Mouse (Mus musculus) hindbrain, embryonic 15.5 days (tissue): ENCODE results near the gene Plxnb2. TPM values are rescaled to one million over a fixed set of nuclear protein-coding genes. Genes with fewer than 3 reads are reported as not detected.

Experiments used
- ATAC-seq: fragments of 200-750 bp; cut with Nextera tagmentation; 2 replicates; pipeline ENCODE4 v1.8.0; 2017; ENCODE audit warnings: low read depth, moderate number of reproducible peaks, moderate TSS enrichment; ENCODE audit not compliant: low FRiP score
- H3K27ac ChIP-seq: fragments of 300-500 bp; sonication (generic); replicated peaks from 2 replicates; pipeline ENCODE4 v1.5.1; 2015; ENCODE audit warnings: mild to moderate bottlenecking, inconsistent platforms
- H3K27me3 ChIP-seq: fragments of 300-500 bp; sonication (generic); 2 replicates; pipeline ENCODE4 v1.6.1; 2015; ENCODE audit warnings: control low read depth, inconsistent platforms
- H3K36me3 ChIP-seq: fragments of 300-500 bp; sonication (generic); 2 replicates; pipeline ENCODE4 v1.6.1; 2015; ENCODE audit warnings: control low read depth, inconsistent platforms
- H3K4me1 ChIP-seq: fragments of 300-500 bp; sonication (generic); replicated peaks from 2 replicates; pipeline ENCODE4 v1.6.1; 2015; ENCODE audit warnings: control low read depth, inconsistent platforms
- H3K4me2 ChIP-seq: fragments of 300-500 bp; sonication (generic); 2 replicates; pipeline ENCODE4 v1.6.1; 2015; ENCODE audit warnings: moderate library complexity, mild to moderate bottlenecking, inconsistent platforms
- H3K4me3 ChIP-seq: fragments of 300-500 bp; sonication (generic); 2 replicates; pipeline ENCODE4 v1.5.1; 2015; ENCODE audit warnings: mild to moderate bottlenecking, inconsistent platforms
- H3K9ac ChIP-seq: fragments of 300-500 bp; sonication (generic); 2 replicates; pipeline ENCODE4 v1.6.1; 2015; ENCODE audit warnings: inconsistent platforms
- H3K9me3 ChIP-seq: fragments of 300-500 bp; sonication (generic); 2 replicates; pipeline ENCODE4 v1.6.1; 2016; ENCODE audit warnings: control low read depth, inconsistent platforms
- WGBS: fragments of 180-500 bp; shearing (Covaris S2); methylation state at CpG from one replicate; pipeline ENCODE4 v1.1.7; 2015; 5-methylcytosine and 5-hydroxymethylcytosine counted together
- polyA plus RNA-seq: library from polyadenylated mRNA; unstranded; fragments of >200 nt; fragmentation: Nextera tagmentation; extraction: Ambion mirVana; gene quantifications from 2 replicates; pipeline ENCODE4 v1.2.1, GENCODE M21; 2015

The Plxnb2 gene
- polyA plus RNA-seq, 1 experiment from 2014 or later = 105 TPM

DNA sequence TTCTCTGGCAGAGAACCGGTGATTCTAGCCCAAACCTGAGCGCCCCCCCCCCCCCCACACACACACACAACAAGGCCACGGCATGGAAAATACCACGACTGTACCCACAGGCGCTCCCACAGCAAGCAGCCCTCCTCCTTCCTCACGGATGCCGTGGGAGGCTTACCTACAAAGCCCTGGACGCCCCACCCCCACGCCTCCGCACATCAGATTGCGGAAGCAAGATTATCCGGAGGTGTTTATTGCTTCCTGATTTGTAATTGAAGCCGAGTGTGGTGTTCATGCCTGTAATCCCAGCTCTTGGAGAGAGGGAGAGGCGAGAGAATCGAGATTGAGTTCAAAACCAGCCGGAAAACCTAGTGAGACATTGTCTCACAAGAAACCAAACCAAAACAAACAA lies 33.6 kb downstream of the Plxnb2 start:
- H3K4me1 ChIP-seq = peaks cover 45% of the 10 kb centered on the region
- no peaks in the 10 kb centered on the region for H3K36me3 ChIP-seq
- ATAC-seq = no peak
- peak overlapping the region; percentile 85 for H3K4me2 ChIP-seq
- WGBS = 10% methylated on average over 14 of the region's 16 CpGs
- no peaks in the 10 kb centered on the region for H3K9me3 ChIP-seq
- peak overlapping the region; percentile 82 for H3K4me3 ChIP-seq
- H3K9ac ChIP-seq = peak overlapping the region; percentile 61
- no peaks in the 10 kb centered on the region for H3K27me3 ChIP-seq
- peak overlapping the region; percentile 82 for H3K27ac ChIP-seq

DNA sequence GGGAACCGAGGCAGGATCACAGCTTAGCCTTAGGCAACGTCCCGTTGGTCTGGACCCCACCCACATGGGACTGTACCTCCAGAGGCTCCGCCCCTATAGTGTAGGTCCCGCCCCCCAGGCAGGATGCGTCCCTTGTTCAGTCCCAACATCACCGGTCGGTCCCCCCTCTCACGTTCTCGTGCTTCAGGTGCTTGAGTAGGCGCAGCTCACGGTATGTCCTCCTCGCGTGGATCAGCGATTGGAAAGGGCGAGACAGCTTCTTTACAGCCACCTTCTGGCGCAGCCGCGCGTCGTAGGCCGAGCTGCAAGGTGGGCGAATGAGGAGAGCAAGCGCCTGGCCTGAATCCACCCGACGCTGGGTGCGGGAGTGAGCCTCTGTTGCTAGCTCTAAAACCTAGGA lies 34.1 kb downstream of the Plxnb2 start:
- peak overlapping the region; percentile 82 for H3K4me3 ChIP-seq
- peaks cover 44% of the 10 kb centered on the region for H3K4me1 ChIP-seq
- H3K27me3 ChIP-seq = no peaks in the 10 kb centered on the region
- 2% methylated on average over 27 of the region's 27 CpGs for WGBS
- no peaks in the 10 kb centered on the region for H3K9me3 ChIP-seq
- H3K27ac ChIP-seq = peak overlapping the region; percentile 82
- ATAC-seq = peak; percentile 59
- peak overlapping the region; percentile 85 for H3K4me2 ChIP-seq
- H3K9ac ChIP-seq = peak overlapping the region; percentile 61
- H3K36me3 ChIP-seq = no peaks in the 10 kb centered on the region

DNA sequence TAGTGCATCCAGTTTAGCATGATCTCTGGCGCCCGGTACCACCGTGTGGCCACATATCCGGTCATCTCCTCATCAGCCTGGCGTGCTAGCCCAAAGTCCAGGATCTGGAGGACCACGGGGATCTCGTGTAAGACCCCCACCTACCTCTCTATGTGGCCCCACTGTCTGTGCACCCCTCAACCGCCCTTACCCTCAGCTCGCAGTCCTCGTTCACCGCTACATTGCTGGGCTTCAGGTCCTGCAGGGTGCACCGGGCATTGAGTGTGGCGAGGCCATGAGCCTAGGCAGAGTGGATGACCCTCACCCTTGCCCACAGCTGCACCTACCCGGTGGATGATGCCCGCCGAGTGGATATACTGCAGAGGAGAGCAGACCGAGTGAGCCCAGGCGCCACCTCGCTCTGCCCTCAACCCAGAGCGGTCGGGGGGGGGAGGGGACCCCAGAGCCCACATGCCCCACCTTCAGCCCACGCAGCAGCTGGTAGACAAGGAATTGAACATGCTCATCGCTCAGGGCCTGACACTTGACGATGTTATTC lies 34.7 kb downstream of the Plxnb2 start:
- no peaks in the 10 kb centered on the region for H3K9me3 ChIP-seq
- peak overlapping the region; percentile 82 for H3K4me3 ChIP-seq
- WGBS = 75% methylated on average over 24 of the region's 24 CpGs
- H3K9ac ChIP-seq = peak overlapping the region; percentile 61; the same call in 1 of the 2 replicates
- peak overlapping the region; percentile 85 for H3K4me2 ChIP-seq
- no peaks in the 10 kb centered on the region for H3K27me3 ChIP-seq
- peaks cover 46% of the 10 kb centered on the region for H3K4me1 ChIP-seq
- no peaks in the 10 kb centered on the region for H3K36me3 ChIP-seq
- 0 out of 2 replicates have a peak overlapping the region, but pooled peaks have one; percentile 82 for H3K27ac ChIP-seq
- no peak for ATAC-seq

DNA sequence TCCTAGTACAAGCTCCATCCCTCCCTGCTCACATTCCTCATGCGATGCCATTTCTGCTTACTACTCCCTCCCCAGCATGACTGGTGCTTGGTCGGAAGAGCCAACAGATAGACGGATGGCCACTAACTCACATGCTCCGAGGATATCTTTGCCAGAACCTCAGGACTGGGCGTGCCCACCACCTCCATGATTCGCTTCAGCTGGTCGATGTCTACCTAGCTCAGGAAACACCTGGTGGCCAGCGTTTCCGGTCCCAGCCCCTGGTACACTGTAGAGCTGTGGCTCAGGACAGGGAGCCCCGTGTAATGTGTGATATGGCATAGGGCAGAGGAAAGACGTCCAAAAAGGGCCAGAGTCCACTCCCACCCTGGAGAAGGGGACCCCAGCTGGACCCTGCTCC lies 35.6 kb downstream of the Plxnb2 start:
- no peak for ATAC-seq
- Histone ChIP-seq H3K27me3 (no peaks in the 10 kb centered on the region), H3K4me3 (no peak overlapping the region), H3K4me1 (peaks cover 50% of the 10 kb centered on the region), H3K4me2 (no peak overlapping the region), H3K27ac (no peak overlapping the region), H3K9me3 (no peaks in the 10 kb centered on the region), H3K36me3 (no peaks in the 10 kb centered on the region), H3K9ac (no peak overlapping the region)
- 91% methylated on average over 11 of the region's 11 CpGs for whole genome bisulfite sequencing

DNA sequence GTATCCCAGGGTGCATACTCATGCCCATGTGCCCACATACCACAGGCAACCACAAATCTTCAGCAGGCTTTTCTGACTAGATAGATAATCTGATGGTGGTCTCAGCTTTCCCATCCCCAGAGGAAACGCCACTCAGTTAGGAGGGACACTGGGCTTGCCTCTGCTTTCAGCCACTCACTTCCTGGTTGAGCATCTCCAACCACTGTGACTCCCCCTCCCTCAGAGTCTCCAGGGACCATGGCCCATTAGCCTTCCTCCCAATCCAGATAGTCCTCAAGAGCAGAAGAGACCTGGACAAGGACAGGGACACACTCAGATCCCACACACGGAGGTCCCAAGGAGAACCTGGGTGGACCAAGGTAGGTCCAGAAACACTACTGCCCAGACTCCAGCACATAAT lies 37.5 kb downstream of the Plxnb2 start:
- no peaks in the 10 kb centered on the region for H3K9me3 ChIP-seq
- H3K27me3 ChIP-seq = peaks cover 4% of the 10 kb centered on the region; the same call in 1 of the 2 replicates
- H3K4me1 ChIP-seq = peaks cover 42% of the 10 kb centered on the region
- no peaks in the 10 kb centered on the region for H3K36me3 ChIP-seq
- no peak overlapping the region for H3K4me3 ChIP-seq
- no peak for ATAC-seq
- H3K9ac ChIP-seq = no peak overlapping the region
- H3K27ac ChIP-seq = no peak overlapping the region
- WGBS = 90% methylated on average over 2 of the region's 2 CpGs
- H3K4me2 ChIP-seq = no peak overlapping the region

DNA sequence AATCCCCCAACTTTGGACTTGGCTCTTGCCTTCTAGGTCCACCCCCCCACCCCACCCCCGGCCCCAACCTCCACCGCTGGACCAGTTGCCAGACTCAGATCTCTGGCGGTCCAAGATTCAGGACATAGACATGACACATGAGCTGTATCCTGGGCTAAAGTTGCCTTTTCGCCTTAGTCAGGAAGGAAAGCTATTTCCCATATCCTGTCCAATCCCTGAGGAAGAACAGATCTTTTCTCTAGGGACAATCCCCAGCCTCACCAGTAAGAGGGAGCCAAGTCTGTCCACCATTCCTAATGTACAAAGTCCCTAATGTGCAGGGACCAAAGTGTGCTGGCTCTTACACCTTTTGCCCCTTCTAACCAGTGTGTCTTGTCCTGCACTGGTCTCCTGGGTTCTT lies 38.7 kb downstream of the Plxnb2 start:
- Histone ChIP-seq H3K27ac (no peak overlapping the region), H3K36me3 (no peaks in the 10 kb centered on the region), H3K9me3 (no peaks in the 10 kb centered on the region), H3K4me1 (peaks cover 30% of the 10 kb centered on the region), H3K27me3 (peaks cover 4% of the 10 kb centered on the region; the same call in 1 of the 2 replicates), H3K9ac (no peak overlapping the region), H3K4me2 (no peak overlapping the region), H3K4me3 (no peak overlapping the region)
- 73% methylated on average over 4 of the region's 4 CpGs for WGBS
- ATAC-seq = no peak

DNA sequence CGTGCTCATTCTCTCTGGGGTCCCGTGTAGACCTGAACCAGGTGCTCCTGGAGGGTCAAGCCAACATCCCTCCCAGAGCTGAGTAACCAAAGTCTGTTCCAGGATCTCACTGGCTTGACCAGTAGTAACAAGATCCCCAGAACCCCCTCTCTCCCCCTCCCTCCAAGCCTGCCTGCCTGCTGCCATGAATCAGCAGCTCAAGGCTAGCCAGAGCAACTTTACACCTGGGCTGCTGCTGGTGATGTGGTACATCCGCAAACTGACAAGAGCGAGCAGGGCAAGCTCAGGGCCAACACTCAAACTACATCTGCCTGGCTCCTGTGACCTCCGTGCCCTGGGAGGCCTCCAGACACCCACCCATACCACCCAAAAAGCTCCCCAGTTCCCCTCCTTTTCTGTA lies 39.1 kb downstream of the Plxnb2 start:
- Histone ChIP-seq H3K36me3 (no peaks in the 10 kb centered on the region), H3K27ac (no peak overlapping the region), H3K9ac (no peak overlapping the region), H3K4me3 (no peak overlapping the region), H3K4me2 (no peak overlapping the region), H3K27me3 (peaks cover 4% of the 10 kb centered on the region; the same call in 1 of the 2 replicates), H3K9me3 (no peaks in the 10 kb centered on the region), H3K4me1 (peaks cover 25% of the 10 kb centered on the region)
- no peak for ATAC-seq
- 36% methylated on average over 5 of the region's 5 CpGs for WGBS

DNA sequence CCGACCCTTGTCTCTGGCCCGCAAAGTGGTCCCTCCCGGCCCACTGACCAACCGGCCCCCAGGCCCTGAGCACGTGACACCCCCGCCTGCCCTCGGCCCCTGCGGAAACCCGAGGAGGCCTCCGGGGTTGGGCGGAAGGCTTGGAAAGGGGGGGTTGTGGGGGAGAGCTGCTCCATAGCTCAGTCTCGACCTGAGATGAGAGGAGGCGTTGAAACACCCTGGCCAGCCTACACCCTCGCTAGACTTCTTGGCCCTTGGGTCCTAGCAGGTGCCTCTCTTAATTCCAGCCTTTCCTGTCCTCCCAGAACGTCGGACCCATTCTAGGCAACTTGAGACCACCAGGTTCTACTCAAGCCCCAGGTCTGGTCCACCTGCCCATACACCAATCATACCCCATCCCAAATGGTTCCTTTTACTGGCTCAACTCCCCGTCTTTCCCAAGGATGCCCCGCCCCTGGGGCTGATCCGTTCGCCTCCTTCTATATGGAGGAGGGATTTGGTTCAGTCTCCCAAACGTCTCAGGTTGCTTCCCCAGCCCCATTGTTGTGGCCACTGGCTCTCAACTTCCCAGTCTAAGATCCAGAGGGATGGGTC lies 39.8 kb downstream of the Plxnb2 start, which contains the start of gene Mapk12:
Gene Mapk12 (minus strand): TSS at position 45 of the 594 bp plus-strand sequence.
- Histone ChIP-seq H3K27me3 (peaks cover 4% of the 10 kb centered on the region; the same call in 1 of the 2 replicates), H3K9me3 (no peaks in the 10 kb centered on the region), H3K4me1 (peaks cover 18% of the 10 kb centered on the region), H3K27ac (no peak within 1 kb of the TSS), H3K4me2 (peak within 1 kb of the TSS; percentile 96), H3K9ac (peak within 1 kb of the TSS; percentile 42), H3K4me3 (peak within 1 kb of the TSS; percentile 43), H3K36me3 (no peaks in the 10 kb centered on the region)
- peak; percentile 46 for ATAC-seq
- under 1% methylated on average over 21 of the region's 21 CpGs for WGBS

DNA sequence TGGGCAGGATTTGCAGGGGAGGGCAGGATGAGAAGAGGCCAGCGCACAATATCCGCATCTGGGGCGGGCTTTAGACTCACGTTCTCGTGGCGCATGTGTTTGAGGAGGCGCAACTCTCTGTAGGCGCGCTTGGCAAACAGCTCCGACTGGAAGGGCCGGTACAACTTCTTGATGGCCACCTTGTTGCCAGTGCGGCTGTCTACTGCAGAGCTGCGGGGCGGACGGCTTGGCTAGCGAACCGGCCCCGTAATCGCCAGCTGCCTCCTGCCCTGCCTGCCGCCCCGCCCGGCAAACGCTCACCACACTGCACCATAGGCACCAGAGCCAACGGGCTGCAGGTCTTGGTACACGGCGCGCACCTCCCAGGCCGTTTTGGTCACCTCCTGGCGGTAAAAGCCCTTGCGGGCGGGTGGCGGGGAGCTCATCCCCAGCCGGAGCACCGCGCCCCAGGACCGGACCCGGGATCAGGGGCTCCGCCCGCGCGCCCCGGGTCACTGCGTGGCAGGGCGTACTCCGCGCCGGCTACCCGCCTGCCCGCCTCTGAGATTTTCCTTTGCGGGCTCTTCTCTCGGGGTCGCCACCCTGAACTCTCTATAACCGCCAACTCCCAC lies 40.4 kb downstream of the Plxnb2 start:
- Histone ChIP-seq H3K9me3 (no peaks in the 10 kb centered on the region), H3K4me3 (peak overlapping the region; percentile 43), H3K9ac (peak overlapping the region; percentile 42), H3K27ac (no peak overlapping the region), H3K4me2 (peak overlapping the region; percentile 96), H3K4me1 (peaks cover 17% of the 10 kb centered on the region), H3K27me3 (peaks cover 4% of the 10 kb centered on the region; the same call in 1 of the 2 replicates), H3K36me3 (no peaks in the 10 kb centered on the region)
- under 1% methylated on average over 52 of the region's 53 CpGs for WGBS
- peak; percentile 33 for ATAC-seq

DNA sequence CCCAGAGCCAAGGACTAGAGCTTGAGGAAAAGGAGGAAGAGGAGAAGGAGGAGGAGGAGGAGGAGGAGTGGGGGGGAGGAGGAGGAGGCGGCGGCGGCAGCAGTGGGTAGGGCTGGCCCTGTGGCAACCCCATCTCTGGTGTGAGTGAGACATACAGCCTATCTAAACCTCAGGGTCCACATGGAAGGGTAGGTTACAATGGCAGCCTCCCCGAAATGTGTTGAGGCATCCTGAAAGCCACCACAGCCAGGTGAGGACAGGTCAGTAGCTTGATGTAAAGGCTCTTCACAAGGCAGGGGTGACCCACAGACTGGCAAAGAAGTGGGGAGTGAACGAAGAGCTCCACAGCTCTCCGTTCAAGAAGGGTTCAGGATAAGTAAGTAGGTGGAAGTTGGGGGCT lies 42.1 kb downstream of the Plxnb2 start:
- H3K9me3 ChIP-seq = no peaks in the 10 kb centered on the region
- H3K27me3 ChIP-seq = peaks cover 4% of the 10 kb centered on the region; the same call in 1 of the 2 replicates
- no peak overlapping the region for H3K4me3 ChIP-seq
- no peak overlapping the region for H3K4me2 ChIP-seq
- peaks cover 17% of the 10 kb centered on the region for H3K4me1 ChIP-seq
- H3K36me3 ChIP-seq = no peaks in the 10 kb centered on the region
- H3K9ac ChIP-seq = no peak overlapping the region
- H3K27ac ChIP-seq = no peak overlapping the region
- no peak for ATAC-seq
- WGBS = 94% methylated on average over 6 of the region's 6 CpGs

DNA sequence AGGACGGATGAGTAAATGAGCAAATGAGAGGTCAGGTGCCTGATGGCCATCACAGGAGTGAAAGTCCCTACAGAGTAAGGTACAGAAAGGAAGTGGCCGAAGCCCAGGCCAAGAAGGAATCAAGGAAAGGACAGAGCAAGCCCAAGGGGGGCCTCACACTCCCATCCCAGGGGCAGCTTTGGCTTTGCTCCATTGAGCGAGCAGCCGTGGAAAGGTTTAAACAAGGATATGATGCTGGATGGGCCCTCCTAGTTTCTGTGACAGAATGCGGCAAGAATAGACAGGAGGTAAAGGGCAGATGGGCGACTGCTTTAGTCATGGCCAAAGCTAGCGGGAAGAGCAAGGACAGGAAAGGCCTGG lies 42.6 kb downstream of the Plxnb2 start:
- no peaks in the 10 kb centered on the region for H3K9me3 ChIP-seq
- no peak overlapping the region for H3K27ac ChIP-seq
- no peak overlapping the region for H3K4me2 ChIP-seq
- 86% methylated on average over 7 of the region's 7 CpGs for WGBS
- peaks cover 17% of the 10 kb centered on the region for H3K4me1 ChIP-seq
- peaks cover 4% of the 10 kb centered on the region; the same call in 1 of the 2 replicates for H3K27me3 ChIP-seq
- no peak overlapping the region for H3K9ac ChIP-seq
- H3K4me3 ChIP-seq = no peak overlapping the region
- ATAC-seq = no peak
- no peaks in the 10 kb centered on the region for H3K36me3 ChIP-seq

DNA sequence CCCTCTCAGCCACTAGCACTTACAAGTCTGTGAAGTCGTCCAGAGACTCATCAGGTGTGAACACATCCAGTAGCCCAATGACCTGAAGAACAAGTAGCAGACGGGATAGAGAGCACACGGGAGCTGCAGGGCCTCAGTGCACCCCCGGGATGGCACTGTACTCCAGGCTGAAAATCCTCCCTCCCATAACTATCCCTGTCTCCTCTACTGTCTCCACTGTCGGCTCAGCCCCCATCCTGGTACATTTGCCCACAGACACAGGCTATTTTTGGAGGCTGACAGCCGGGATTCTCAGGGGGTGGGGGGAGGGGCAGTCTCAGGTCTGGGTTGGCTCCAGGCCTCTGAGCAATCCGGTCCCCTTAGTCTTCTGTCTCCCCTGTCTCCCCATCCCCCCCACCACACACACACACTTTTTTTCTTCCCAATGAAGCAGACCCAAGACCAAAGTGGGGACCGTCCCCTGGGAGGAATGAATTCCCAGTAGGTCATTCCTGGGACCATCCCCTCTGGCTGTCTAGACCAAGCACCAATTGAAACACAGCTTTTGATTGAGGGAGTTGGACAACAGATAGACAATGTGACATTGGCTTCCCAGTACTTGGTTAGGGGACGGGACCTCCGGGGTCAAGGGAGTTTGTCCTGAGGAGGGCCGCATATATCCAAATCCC lies 43.1 kb downstream of the Plxnb2 start:
- Histone ChIP-seq H3K4me1 (peaks cover 17% of the 10 kb centered on the region), H3K9me3 (no peaks in the 10 kb centered on the region), H3K36me3 (no peaks in the 10 kb centered on the region), H3K4me3 (no peak overlapping the region), H3K27me3 (peaks cover 4% of the 10 kb centered on the region; the same call in 1 of the 2 replicates), H3K4me2 (no peak overlapping the region), H3K9ac (no peak overlapping the region), H3K27ac (no peak overlapping the region)
- 72% methylated on average over 11 of the region's 11 CpGs for WGBS
- ATAC-seq = no peak
